Mouse (Mus musculus) neural tube, embryonic 14.5 days (tissue): Measurements from ENCODE around the gene Ms4a4d. TPM values are rescaled to one million over a fixed set of nuclear protein-coding genes. Genes with fewer than 3 reads are reported as not detected.
"Not testable (repeated sequence)": the region's sequence is repeated elsewhere in the genome, so short reads cannot be mapped to it uniquely, and the experiment has no call there.

Source experiments
- ATAC-seq: fragments of 200-750 bp; cut with Nextera tagmentation; 2 replicates; pipeline ENCODE4 v1.8.0; 2017; ENCODE audit warnings: low read depth, mild to moderate bottlenecking, moderate TSS enrichment, moderate library complexity
- H3K27ac ChIP-seq: fragments of 300-500 bp; sonication (generic); 2 replicates; pipeline ENCODE4 v1.5.1; 2014; ENCODE audit warnings: low read depth, mild to moderate bottlenecking, control low read depth, low read length, moderate library complexity, mixed read lengths
- H3K27me3 ChIP-seq: fragments of 300-500 bp; sonication (generic); 2 replicates; pipeline ENCODE4 v1.6.1; 2014; ENCODE audit warnings: low read length; ENCODE audit not compliant: control insufficient read depth, insufficient read depth
- H3K36me3 ChIP-seq: fragments of 300-500 bp; sonication (generic); 2 replicates; pipeline ENCODE4 v1.6.1; 2014; ENCODE audit warnings: low read length, mixed read lengths; ENCODE audit not compliant: control insufficient read depth, insufficient read depth
- H3K4me1 ChIP-seq: fragments of 300-500 bp; sonication (generic); 2 replicates; pipeline ENCODE4 v1.6.1; 2014; ENCODE audit warnings: low read length; ENCODE audit not compliant: control insufficient read depth, insufficient read depth
- H3K4me2 ChIP-seq: fragments of 300-500 bp; sonication (generic); 2 replicates; pipeline ENCODE4 v1.6.1; 2014; ENCODE audit warnings: mild to moderate bottlenecking, low read depth, low read length, control low read depth
- H3K4me3 ChIP-seq: fragments of 300-500 bp; sonication (generic); 2 replicates; pipeline ENCODE4 v1.5.1; 2014; ENCODE audit warnings: low read depth, low read length, control low read depth, mixed read lengths
- H3K9ac ChIP-seq: fragments of 300-500 bp; sonication (generic); replicated peaks from 2 replicates; pipeline ENCODE4 v1.6.1; 2014; ENCODE audit warnings: low read depth, mild to moderate bottlenecking, control low read depth, low read length, mixed read lengths
- H3K9me3 ChIP-seq: fragments of 300-500 bp; sonication (generic); 2 replicates; pipeline ENCODE4 v1.6.1; 2016; ENCODE audit warnings: low read length; ENCODE audit not compliant: control insufficient read depth
- WGBS: fragments of 180-500 bp; shearing (Covaris S2); extraction: QIAGEN DNeasy Blood & Tissue Kit; methylation state at CpG from one replicate; pipeline ENCODE4 v1.1.7; 2014; 5-methylcytosine and 5-hydroxymethylcytosine counted together
- polyA plus RNA-seq: library from polyadenylated mRNA; unstranded; fragments of >200 nt; fragmentation: Nextera tagmentation; extraction: Ambion mirVana; gene quantifications from 2 replicates; pipeline ENCODE4 v1.2.1, GENCODE M21; 2014

Ms4a4d gene
- polyA plus RNA-seq, 1 experiment from 2014 or later, result 0.17 TPM

DNA sequence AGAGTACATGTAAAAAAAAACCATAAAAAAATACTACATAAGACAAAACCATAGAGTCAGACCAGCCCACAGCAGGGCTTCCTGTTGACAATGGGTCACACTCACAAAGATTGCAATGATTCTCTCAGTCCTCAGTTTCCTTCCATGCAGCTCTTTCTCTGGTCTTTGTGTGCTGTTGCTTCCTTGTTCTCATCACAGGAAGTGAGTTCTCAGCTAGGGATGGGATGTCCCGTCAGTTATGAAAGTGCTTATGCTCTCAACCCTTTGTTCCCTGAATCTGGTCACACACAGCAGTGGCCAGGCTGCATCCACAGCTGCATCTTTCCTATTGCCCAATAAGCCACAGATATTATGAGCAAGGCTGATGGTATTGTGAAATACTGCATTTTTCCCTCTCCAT is 23.1 kb upstream of the Ms4a4d start:
- Histone ChIP-seq H3K9ac (no peak overlapping the region), H3K4me3 (no peak overlapping the region), H3K36me3 (no peaks in the 10 kb centered on the region), H3K9me3 (no peaks in the 10 kb centered on the region), H3K27me3 (no peaks in the 10 kb centered on the region), H3K4me2 (no peak overlapping the region), H3K4me1 (no peaks in the 10 kb centered on the region), H3K27ac (no peak overlapping the region)
- ATAC-seq, result no peak
- WGBS, result 81% methylated on average over 1 of the region's 1 CpGs

- no peak within 1 kb of the TSS for H3K27ac ChIP-seq
- no peaks in the 10 kb centered on the region for H3K36me3 ChIP-seq
- ATAC-seq, result no peak
- no peak within 1 kb of the TSS for H3K4me2 ChIP-seq
- no peaks in the 10 kb centered on the region for H3K9me3 ChIP-seq
- H3K4me3 ChIP-seq, result no peak within 1 kb of the TSS
- H3K27me3 ChIP-seq, result no peaks in the 10 kb centered on the region
- no peaks in the 10 kb centered on the region for H3K4me1 ChIP-seq
- H3K9ac ChIP-seq, result no peak within 1 kb of the TSS
These were observed 20.4 kb upstream of the Ms4a4d start, which contains the start of gene Ms4a6b for GRCm38 (mm10) chr19:11516246-11516645. TSS of gene Ms4a6b (plus strand) at chr19:11516512.

DNA sequence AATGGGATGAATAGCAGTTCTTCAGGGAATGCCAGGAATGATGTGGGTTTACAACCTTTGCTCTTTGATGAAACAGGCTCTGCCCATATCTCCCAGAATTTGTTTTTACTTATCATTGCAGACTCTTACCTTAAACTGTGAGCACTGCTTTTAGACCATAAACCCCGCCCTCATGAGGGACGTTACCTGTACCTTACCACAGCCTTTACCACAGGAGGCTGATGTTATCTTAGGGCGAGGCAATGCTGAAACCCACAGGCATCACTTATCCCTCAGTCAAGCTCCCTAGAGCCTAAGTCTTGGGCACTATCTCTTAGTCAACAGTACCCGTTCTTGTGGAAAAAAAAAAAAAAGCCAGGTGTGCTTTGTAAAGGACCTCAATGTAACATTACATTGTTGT is 19.8 kb upstream of the Ms4a4d start:
- no peak overlapping the region for H3K9ac ChIP-seq
- no peak overlapping the region for H3K4me3 ChIP-seq
- H3K9me3 ChIP-seq, result no peaks in the 10 kb centered on the region
- ATAC-seq, result no peak
- no peak overlapping the region for H3K27ac ChIP-seq
- H3K36me3 ChIP-seq, result no peaks in the 10 kb centered on the region
- no peaks in the 10 kb centered on the region for H3K27me3 ChIP-seq
- H3K4me2 ChIP-seq, result no peak overlapping the region
- WGBS, result 75% methylated on average over 4 of the region's 4 CpGs
- H3K4me1 ChIP-seq, result no peaks in the 10 kb centered on the region

- not testable (repeated sequence) for H3K9me3 ChIP-seq, H3K27ac ChIP-seq, H3K27me3 ChIP-seq, H3K9ac ChIP-seq, H3K4me3 ChIP-seq, H3K36me3 ChIP-seq, H3K4me2 ChIP-seq, H3K4me1 ChIP-seq, ATAC-seq
- whole genome bisulfite sequencing, result 46% methylated on average over 1 of the region's 1 CpGs
These were observed 19.2 kb upstream of the Ms4a4d start for GRCm38 (mm10) chr19:11517373-11517772.

DNA sequence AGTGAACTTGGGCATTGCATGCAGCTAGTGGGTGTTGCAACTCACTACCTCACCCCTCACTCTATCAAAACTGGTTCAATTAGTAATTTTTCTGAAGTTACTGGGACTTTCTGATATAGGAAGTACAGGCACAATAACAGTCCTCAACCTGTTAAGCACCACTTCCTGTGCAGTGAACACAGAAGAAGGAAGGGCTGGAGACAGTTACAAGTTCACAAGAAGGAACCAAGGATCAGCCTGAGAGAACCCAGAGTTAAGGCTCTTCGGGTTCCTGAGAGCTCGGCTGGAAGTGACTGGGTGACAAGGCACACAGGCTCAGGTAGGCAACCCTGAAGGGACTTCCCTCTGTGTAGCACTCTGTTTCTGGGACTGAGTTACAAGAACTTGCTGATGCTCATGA is 18.2 kb upstream of the Ms4a4d start:
- H3K27me3 ChIP-seq, H3K27ac ChIP-seq, H3K4me2 ChIP-seq, H3K9me3 ChIP-seq, H3K36me3 ChIP-seq, ATAC-seq, H3K4me1 ChIP-seq, H3K9ac ChIP-seq, H3K4me3 ChIP-seq: not testable (repeated sequence)
- 97% methylated on average over 2 of the region's 2 CpGs for WGBS

- ATAC-seq, result no peak
- 91% methylated on average over 3 of the region's 3 CpGs for WGBS
- H3K36me3 ChIP-seq, result no peaks in the 10 kb centered on the region
These were observed 16.5 kb upstream of the Ms4a4d start for GRCm38 (mm10) chr19:11520146-11520545.

DNA sequence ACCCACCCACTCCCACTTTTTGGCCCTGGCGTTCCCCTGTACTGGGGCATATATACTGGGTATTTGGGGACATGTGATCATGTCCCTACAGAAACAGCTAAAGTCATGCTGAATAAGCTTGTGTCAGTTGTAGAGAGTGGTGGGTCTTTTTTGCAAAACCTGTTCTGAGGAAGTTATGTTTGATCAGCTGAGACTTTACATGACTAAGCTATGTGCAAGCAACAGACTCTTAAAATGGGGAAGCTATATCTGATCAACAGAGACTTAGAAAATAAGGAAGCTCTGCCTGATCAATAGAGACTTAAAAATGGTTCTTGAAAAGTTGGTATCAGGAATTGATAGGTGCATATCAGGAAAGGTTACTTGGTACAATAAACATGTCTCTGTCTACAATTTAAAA is 3.2 kb upstream of the Ms4a4d start:
- Histone ChIP-seq H3K27me3 (no peaks in the 10 kb centered on the region), H3K9me3 (no peaks in the 10 kb centered on the region), H3K4me1 (no peaks in the 10 kb centered on the region), H3K27ac (no peak overlapping the region), H3K36me3 (no peaks in the 10 kb centered on the region), H3K4me3 (no peak overlapping the region), H3K4me2 (no peak overlapping the region), H3K9ac (no peak overlapping the region)
- ATAC-seq, result no peak
- WGBS, result 82% methylated on average over 1 of the region's 1 CpGs

More at GRCm38 (mm10) chr19:11520146-11520545, 16.5 kb upstream of the Ms4a4d start:
- no peak overlapping the region for H3K4me3 ChIP-seq
- no peaks in the 10 kb centered on the region for H3K27me3 ChIP-seq
- H3K9me3 ChIP-seq, result no peaks in the 10 kb centered on the region
- no peaks in the 10 kb centered on the region for H3K4me1 ChIP-seq
- no peak overlapping the region for H3K27ac ChIP-seq
- H3K4me2 ChIP-seq, result no peak overlapping the region
- H3K9ac ChIP-seq, result no peak overlapping the region

- H3K27ac ChIP-seq, result no peak overlapping the region
- no peak overlapping the region for H3K9ac ChIP-seq
- no peak for ATAC-seq
- 62% methylated on average over 2 of the region's 2 CpGs for WGBS
- H3K9me3 ChIP-seq, result no peaks in the 10 kb centered on the region
- H3K4me1 ChIP-seq, result no peaks in the 10 kb centered on the region
- H3K4me2 ChIP-seq, result no peak overlapping the region
- no peaks in the 10 kb centered on the region for H3K27me3 ChIP-seq
- no peaks in the 10 kb centered on the region for H3K36me3 ChIP-seq
- H3K4me3 ChIP-seq, result no peak overlapping the region
These were observed 2.6 kb upstream of the Ms4a4d start for GRCm38 (mm10) chr19:11533888-11534445.

DNA sequence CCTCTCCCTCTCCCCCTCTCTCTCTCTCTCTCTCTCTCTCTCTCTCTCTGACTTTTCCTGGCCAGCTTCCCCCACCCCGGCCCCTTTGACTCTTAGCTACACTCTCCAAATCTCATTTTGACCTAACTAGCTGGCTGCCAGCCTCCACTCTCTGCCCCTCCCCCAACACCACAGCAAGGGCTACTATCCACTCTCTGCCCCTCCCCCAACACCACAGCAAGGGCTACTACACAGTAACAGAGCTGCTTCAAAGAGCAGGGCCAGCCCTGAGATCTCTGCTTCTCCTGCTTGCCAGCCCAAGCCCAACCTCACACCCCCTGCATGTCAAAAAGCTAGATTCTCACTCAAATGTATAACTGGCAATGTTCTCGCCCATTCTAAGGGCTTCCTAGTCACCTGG is 735 bp downstream of the Ms4a4d start:
- H3K4me2 ChIP-seq, result no peak overlapping the region
- no peak overlapping the region for H3K4me3 ChIP-seq
- H3K9me3 ChIP-seq, result no peaks in the 10 kb centered on the region
- no peak for ATAC-seq
- H3K27me3 ChIP-seq, result no peaks in the 10 kb centered on the region
- no peak overlapping the region for H3K9ac ChIP-seq
- 9% methylated on average over 2 of the region's 2 CpGs for WGBS
- no peak overlapping the region for H3K27ac ChIP-seq
- H3K36me3 ChIP-seq, result no peaks in the 10 kb centered on the region
- H3K4me1 ChIP-seq, result no peaks in the 10 kb centered on the region
